Mouse (Mus musculus): ENCODE results near the gene Zfp217.

GRCm38 (mm10) chr2:170175661-170176150 is 27.8 kb upstream of the Zfp217 start:
- no peak for TF ChIP-seq POLR2A (IDR thresholded peaks at IDR 0.05; ENCODE audit: control insufficient read depth, low read depth, low read length)
- no peak for TF ChIP-seq CTCF (IDR thresholded peaks at IDR 0.05; ENCODE audit: control insufficient read depth, insufficient read depth, insufficient replicate concordance, low read depth, low read length)

Data from testis, adult 2 months (tissue).